Mouse (Mus musculus) cortical plate, adult 2 months (tissue): ENCODE results near the gene Hoxb1.

Experiments
- CTCF ChIP-seq: fragments of 200-500 bp; IDR thresholded peaks from 2 replicates; pipeline ENCODE4 v1.5.1; 2011; ENCODE audit warnings: mild to moderate bottlenecking, control low read depth, low read length; ENCODE audit not compliant: insufficient read depth; ENCODE audit errors: extremely low read depth
- POLR2A ChIP-seq: fragments of 200-500 bp; IDR thresholded peaks from 2 replicates; pipeline ENCODE4 v1.6.1; 2011; ENCODE audit warnings: mild to moderate bottlenecking, low read length, control low read depth; ENCODE audit not compliant: insufficient read depth; ENCODE audit errors: extremely low read depth

DNA sequence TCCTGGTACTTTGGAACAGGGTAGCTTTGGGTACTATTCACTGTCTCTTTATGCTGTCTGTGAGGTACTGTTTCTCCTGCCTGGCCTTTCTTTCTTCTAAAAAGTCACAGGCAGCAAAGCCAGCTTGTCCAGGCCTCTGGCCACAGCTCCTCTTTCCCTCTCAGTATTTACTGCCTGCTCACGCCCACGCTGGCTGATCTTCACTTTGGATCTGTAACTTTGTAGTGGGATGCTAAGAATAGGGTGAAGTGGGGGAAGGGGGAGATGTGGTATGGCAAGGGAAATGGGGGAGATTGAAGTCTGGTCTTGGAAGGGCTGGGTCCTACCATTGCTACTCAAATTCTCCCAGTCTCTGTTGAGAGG is 31.6 kb upstream of the Hoxb1 start:
- TF ChIP-seq POLR2A, result no peak
- no peak for TF ChIP-seq CTCF
